Mouse (Mus musculus) gastrocnemius, adult 2 months (tissue): ENCODE results near the gene Pex11a. TPM values are rescaled to one million over a fixed set of nuclear protein-coding genes. Genes with fewer than 3 reads are reported as not detected.

Source experiments
- DNase-seq: peaks from one replicate; pipeline ENCODE4 v3.0.0; 2022
- H3K27ac ChIP-seq: fragments of 200-600 bp; 2 replicates; pipeline ENCODE4 v1.8.1; 2022; ENCODE audit warnings: mild to moderate bottlenecking
- H3K4me3 ChIP-seq: fragments of 200-600 bp; 2 replicates; pipeline ENCODE4 v1.8.1; 2022; ENCODE audit warnings: mild to moderate bottlenecking, moderate library complexity
- CTCF ChIP-seq: fragments of 200-600 bp; IDR thresholded peaks from 2 replicates; pipeline ENCODE4 v1.8.1; 2022; ENCODE audit warnings: antibody characterized with exemption, mild to moderate bottlenecking, moderate library complexity
- intact Hi-C: fragments of 180-260 bp; cut with DNase I; formaldehyde crosslinking; loops from one replicate; pipeline ENCODE4 v1.15.1; 2025
- total RNA-seq, 2 experiments: library from RNA; stranded (reverse); gene quantifications; 2 replicates each; pipeline ENCODE4 v1.2.3; 2021

Gene Pex11a
- total RNA-seq, 2 experiments from 2014 or later = 10.4 to 15.2 TPM

DNA sequence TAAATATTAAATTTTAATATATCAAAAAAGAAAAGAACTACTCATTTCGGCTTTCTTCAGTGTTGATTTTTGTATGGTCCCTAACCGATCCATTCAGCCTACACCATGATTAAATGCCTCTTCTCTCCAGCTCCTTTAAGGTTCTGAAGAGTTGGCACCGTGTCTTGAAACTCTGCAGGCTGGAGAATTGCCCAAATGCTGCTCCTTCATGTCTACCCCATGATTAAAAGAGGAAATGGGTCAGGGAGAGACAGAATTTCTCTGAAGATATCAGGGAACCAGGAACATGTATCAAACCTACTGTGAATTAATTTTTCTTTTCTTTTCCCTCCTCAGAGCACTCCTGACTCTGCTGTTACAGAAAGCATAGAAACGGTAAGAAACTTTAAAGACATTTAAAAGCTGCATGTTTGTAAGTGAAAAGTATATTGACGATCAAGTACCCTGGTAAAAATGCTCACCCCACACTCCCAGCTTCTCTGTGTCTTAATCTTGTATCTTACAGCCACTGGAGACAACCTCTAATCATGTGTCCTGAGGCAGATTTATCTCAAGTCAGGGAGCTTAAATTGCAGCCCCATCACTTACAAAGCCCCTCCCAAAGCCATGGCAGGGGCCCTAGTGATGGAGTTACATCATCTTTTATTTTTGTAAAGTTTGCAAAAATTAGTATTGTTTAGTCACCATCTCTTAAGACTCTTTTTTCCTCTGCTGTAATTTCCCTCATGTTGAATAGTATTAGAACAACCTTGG is 18.4 kb upstream of the Pex11a start:
- no peak overlapping the region for H3K4me3 ChIP-seq
- H3K27ac ChIP-seq = no peak overlapping the region
- intact Hi-C loops = no loop called here
- no peak for TF ChIP-seq CTCF
- no peak for DNase-seq

DNA sequence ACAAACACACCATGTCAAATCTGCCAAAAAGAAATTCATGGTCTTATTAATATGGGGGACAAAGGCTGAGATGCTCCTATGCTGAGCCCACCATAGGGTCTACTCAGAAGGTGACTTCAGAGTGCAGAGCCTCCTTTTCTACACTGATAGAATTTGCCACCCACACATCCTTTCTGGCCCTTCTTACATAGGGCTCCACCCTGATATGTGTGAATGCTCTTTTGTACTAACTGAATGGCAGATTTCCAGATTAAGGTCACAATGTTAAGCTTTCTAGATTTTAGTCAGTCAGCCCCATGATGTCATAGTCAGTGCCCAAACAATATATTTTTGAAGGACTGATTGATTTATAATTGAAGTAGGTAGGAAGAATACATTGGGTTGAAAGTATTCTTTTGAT is 16.8 kb upstream of the Pex11a start:
- TF ChIP-seq CTCF = no peak
- no peak overlapping the region for H3K4me3 ChIP-seq
- no peak overlapping the region for H3K27ac ChIP-seq
- intact Hi-C loops = no loop called here
- no peak for DNase-seq

DNA sequence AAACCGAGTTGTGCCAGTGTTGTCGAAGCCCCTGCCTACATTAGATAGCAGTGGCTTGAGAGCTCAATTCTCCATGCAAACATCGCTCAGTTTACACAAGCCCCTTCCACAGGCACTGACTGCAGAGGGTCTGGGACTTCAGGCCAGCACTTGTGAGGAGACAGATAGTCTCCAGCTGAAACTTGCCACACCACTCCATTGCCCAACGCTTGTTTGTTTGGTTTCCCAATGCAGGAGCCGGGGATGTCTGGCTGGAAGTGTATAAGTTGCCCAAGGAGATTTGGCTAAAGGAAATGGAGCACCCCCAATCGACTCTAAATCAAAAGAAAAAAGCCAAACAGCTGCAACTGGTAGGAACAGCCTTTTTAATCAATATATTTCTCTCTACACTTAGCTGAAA is 15.2 kb upstream of the Pex11a start:
- intact Hi-C loops = no loop called here
- no peak overlapping the region for H3K4me3 ChIP-seq
- no peak for TF ChIP-seq CTCF
- no peak overlapping the region for H3K27ac ChIP-seq
- no peak for DNase-seq

DNA sequence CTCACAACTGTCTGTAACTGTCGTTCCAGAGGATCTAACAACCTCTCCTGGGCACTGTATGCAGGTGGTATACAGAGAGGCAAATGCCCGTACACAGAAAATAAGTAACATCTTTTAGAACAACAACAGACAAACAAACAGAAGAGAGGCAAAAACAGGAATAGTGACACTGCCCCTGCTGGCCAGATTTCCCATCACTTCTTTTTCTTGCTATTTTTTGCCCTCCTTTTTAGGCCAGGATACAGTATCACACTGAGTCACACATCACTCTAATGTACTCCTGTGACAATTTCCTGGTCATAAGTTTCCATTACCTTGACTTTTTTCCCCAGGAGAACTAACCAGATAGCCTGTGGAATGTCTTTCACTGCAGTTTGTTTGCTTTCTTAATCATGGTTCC is 13.4 kb upstream of the Pex11a start:
- no peak for DNase-seq
- no peak for TF ChIP-seq CTCF

DNA sequence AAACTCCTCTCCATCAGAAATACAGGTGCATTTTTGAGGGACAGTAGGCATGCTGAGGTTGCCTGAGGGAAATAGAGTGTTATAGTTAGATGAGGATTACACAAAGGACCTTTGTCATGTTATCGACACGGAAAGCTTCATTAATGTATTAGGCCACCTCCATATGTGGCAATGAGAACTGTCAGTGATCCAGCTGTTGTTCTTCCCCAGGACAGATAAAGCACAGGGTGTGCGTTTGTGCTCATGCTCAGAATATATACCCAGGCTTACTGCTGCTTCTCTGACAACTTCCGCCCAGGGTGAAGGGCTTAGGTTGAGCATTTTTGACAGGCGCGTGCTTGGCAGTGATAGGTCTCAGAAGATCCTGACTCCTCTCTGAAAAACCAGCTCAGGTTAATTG is 6.6 kb upstream of the Pex11a start:
- intact Hi-C loops = no loop called here
- Histone ChIP-seq H3K4me3 (no peak overlapping the region), H3K27ac (no peak overlapping the region)
- no peak for DNase-seq
- no peak for TF ChIP-seq CTCF

More for the DNA sequence above, 13.4 kb upstream of the Pex11a start:
- Histone ChIP-seq H3K4me3 (no peak overlapping the region), H3K27ac (no peak overlapping the region)
- intact Hi-C loops = no loop called here

DNA sequence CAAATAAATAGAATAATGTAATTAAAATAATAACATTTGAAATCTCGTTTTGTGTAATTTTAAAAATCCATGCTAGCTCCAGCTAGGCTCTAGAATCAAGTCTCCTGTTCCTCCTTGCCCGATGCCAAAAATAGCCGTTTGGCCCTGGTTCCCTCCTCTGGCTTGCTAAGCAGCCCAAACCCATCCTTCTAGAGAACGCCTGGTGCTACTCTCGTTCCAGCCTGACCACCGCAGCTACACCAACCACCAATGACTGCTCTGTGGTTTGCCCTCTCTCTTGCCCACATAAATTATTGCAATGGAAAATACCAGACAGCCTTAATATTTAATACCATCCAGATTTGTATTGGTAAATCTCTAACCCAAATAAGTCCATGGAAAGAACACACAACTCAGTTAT is 4.7 kb upstream of the Pex11a start:
- no peak for TF ChIP-seq CTCF
- intact Hi-C loops = no loop called here
- DNase-seq = no peak
- Histone ChIP-seq H3K4me3 (no peak overlapping the region), H3K27ac (no peak overlapping the region)

DNA sequence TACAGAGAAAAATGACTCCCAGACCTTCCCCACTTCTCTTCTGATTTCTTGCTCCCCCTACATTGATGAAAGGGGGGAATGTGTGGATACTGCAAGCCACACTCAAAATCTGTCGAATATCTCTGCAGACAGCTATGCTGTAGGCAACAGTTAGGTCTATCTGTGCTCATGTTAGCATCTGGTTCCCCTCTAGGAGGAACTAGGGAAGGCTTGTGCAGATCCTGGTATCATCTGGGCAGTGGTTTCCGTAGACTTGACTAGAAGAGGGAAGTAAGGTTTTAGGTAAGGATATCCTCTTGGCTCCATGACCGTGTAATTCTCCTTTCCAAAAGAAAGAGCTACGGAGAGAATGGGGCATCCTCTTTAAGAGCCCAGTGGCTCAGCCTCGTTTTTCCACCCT is 1.7 kb upstream of the Pex11a start:
- no peak for TF ChIP-seq CTCF
- intact Hi-C loops = no loop called here
- no peak overlapping the region for H3K4me3 ChIP-seq
- no peak for DNase-seq
- no peak overlapping the region for H3K27ac ChIP-seq

DNA sequence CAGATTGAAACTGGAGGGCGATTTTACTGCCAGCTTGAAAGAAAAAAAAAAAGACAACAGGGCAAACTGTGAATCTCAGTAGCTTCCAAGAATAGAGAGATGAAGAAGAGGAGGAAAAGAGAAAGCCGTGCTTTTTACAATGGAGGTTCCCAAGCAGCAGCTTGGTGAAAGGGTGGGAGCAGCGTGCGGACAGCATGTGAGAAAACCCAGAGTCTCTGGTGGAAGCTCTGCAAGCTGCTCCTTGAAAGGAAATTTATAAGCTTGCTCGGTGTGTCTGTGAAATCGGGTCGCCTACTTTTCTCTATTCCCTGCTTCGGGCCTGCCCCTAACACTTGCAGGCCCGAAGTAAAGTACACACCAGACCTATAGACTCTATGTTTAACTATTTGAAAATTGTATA is 1.1 kb upstream of the Pex11a start:
- Histone ChIP-seq H3K27ac (no peak overlapping the region), H3K4me3 (no peak overlapping the region)
- DNase-seq = no peak
- intact Hi-C loops = no loop called here
- no peak for TF ChIP-seq CTCF

DNA sequence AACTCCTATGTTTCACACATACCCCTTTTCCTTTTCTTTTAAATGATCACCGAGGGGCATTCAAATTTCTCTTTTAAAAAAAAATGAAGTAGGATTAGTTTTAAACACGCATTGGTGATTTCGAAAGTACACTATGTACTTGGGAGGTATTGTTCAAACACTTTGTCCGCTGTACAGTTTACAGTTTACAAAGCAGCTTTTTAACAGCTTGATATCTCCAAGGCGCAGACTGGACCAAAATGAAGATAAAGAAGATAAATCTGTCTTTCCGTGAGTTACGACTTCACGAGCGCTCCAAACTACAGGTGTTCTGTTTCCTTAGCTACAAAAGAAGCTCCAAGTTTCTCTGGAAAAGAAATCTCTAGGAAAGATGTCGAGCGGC is 663 bp downstream of the Pex11a start:
- Histone ChIP-seq H3K27ac (peak overlapping the region; percentile 83), H3K4me3 (peak overlapping the region; percentile 88)
- intact Hi-C loops = no loop called here
- DNase-seq = no peak
- no peak for TF ChIP-seq CTCF

DNA sequence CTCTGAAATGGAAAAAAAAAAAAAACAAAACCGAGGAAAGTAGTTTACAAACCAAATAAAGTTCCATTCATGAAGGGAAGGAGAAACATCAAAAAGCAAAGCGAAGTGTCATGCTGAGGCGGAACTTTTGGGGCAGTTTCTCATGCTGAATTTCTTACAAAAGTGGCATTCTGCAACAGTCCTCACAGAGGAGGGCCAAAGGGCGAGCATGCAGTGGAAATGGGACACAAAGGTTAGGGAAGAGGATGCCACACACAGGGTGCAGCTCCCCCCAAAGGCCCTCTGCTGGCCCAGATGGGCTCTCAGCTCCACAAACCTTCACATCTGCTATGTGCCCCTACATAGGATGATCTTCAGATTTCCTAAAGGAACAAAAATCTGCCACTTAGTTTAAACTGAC is 2.7 kb downstream of the Pex11a start:
- TF ChIP-seq CTCF = no peak
- Histone ChIP-seq H3K27ac (no peak overlapping the region), H3K4me3 (no peak overlapping the region)
- DNase-seq = no peak
- intact Hi-C loops = no loop called here

DNA sequence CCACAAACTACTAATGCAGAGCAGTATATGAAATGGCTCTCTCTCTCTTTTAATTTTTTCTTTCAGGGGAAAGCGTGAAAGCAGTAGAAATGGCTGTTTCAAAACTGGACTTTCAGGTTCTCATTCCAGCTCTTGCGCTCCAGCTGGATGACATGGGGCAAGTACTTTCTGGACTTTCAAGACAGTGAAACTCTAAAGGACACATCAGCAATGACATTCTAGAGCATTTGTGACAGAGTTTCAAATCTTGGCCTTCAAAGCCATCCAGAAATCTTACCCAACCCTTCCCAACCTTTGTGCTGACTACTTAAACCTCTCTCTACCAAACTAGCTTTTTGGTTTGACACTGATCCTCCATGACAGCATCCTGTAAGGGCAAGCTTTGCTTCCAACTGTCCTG is 4.0 kb downstream of the Pex11a start:
- H3K27ac ChIP-seq = no peak overlapping the region

DNA sequence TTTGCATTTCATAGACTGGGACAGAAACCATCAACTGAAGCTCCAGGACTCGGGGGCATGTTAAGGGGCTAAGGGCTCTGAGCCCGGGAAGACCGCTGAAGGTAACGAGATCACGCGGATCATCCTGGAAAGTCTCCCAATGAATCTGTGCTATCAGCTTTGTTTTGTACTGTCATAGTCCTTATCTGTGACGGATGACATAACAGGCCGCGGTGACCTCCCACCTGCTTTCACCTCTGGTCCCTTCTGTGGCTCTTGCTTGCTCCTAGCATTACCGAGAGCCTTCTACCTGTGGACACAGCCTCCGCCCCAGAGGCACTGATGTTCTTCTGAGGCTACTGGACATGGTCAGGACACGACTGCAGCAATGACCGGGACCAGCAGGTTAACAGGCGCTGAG is 6.4 kb downstream of the Pex11a start:
- Histone ChIP-seq H3K4me3 (no peak overlapping the region), H3K27ac (no peak overlapping the region)
- intact Hi-C loops = no loop called here
- no peak for TF ChIP-seq CTCF
- DNase-seq = no peak

More for the DNA sequence above, 4.0 kb downstream of the Pex11a start:
- TF ChIP-seq CTCF = no peak
- no peak for DNase-seq
- intact Hi-C loops = no loop called here
- H3K4me3 ChIP-seq = no peak overlapping the region

DNA sequence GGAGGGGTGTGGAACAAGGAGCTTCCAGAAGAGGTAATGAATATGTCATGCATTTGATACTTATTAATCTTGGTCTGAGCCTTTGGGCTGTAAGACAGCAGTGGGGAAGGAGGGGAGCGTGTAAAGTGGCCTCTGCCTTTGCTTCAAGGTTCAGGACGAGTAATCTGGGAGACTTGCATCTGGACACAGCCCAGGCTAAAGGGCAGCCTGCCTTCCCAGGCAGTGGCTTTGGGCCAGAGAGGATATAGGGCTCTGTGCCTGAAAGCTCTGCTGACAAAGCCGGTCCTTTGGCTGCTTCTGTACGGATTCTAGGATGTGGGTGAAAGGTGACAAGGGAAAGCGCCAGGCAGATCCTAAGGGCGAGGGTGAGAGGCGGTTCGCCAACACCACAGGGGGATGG is 8.4 kb downstream of the Pex11a start:
- H3K27ac ChIP-seq = peak overlapping the region; percentile 56
- no peak for TF ChIP-seq CTCF
- peak; percentile 76 for DNase-seq
- H3K4me3 ChIP-seq = no peak overlapping the region
- intact Hi-C loops = no loop called here

DNA sequence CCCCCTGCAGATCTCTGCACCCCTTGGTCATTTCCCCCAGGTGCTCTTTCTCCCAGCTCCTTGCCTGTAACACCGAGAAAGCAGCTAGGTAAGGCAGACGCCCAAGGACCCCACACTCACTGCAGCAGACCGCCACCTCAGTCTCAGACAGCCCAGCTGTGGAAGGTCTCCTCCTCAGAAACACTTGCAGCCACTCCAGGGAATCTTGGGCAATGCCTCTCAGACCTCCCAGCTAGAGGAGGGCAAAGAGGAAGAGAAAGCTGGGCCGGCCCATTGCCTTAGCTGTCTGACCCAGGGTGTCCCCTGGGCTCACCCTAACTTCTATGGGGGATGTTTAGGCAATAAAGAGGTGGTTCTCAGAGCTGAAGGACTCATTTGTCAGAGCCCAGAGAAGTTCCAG is 10.3 kb downstream of the Pex11a start, which contains the start of gene Plin1:
Plin1 (minus strand) TSS at position 282 of the 400 bp plus-strand sequence.
- DNase-seq = no peak
- Histone ChIP-seq H3K4me3 (no peak within 1 kb of the TSS), H3K27ac (no peak within 1 kb of the TSS)
- intact Hi-C loops = no loop called here
- no peak for TF ChIP-seq CTCF

DNA sequence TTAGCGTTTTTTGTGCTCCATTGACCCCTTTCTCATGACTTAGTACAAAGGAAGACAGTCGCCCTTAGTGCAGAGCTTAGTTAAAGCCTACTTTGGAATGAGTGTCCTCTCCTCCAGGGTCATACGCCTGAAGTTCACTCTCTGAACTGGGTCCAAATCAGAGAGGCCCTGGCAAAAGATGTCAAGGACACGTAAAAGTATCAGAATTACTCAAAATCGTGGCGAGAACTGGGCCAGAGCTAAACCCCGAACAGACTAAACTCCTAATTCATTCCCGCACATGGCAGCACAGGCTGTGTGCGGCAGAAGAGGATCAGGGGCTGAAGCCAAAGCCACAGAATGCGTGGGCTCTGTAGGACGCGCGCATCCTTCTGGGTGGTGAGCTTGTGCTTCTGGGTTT is 11.5 kb downstream of the Pex11a start:
- no peak for TF ChIP-seq CTCF
- Histone ChIP-seq H3K4me3 (no peak overlapping the region), H3K27ac (no peak overlapping the region)
- no peak for DNase-seq
- intact Hi-C loops = no loop called here
